Mouse (Mus musculus) ES-E14 (cell line): ENCODE data around the gene Hist1h1t. TPM values are rescaled to one million over a fixed set of nuclear protein-coding genes. Genes with fewer than 3 reads are reported as not detected.

ENCODE experiments used
- DNase-seq: peaks from one replicate; pipeline ENCODE4 v3.0.0-alpha.2; 2013; ENCODE audit warnings: low read depth, low spot score
- H3K27ac ChIP-seq: 2 replicates; pipeline ENCODE4 v1.5.1; 2012; ENCODE audit warnings: low read depth, mild to moderate bottlenecking, low read length, moderate library complexity, mixed read lengths; ENCODE audit not compliant: poor library complexity, insufficient read depth, severe bottlenecking
- H3K36me3 ChIP-seq: 2 replicates; pipeline ENCODE4 v1.6.1; 2012; ENCODE audit warnings: mild to moderate bottlenecking, low read length, moderate library complexity, mixed read lengths; ENCODE audit not compliant: control insufficient read depth, poor library complexity, insufficient read depth, severe bottlenecking
- H3K4me1 ChIP-seq, 2 experiments: fragments of 150-350 bp in 1 of 2; sonication (generic) in 1 of 2; 2 replicates each; pipeline ENCODE4 v1.6.1; 2012; ENCODE audit warnings: low read length in 2 of 2, mild to moderate bottlenecking in 1 of 2, mixed read lengths in 1 of 2; ENCODE audit not compliant: control insufficient read depth in 2 of 2, insufficient read depth in 2 of 2, poor library complexity in 1 of 2
- H3K4me3 ChIP-seq, 2 experiments: fragments of 150-350 bp in 1 of 2; sonication (generic) in 1 of 2; 2 replicates each; pipeline ENCODE4 v1.5.1; 2012; ENCODE audit warnings: low read length in 2 of 2, low read depth in 1 of 2, mild to moderate bottlenecking in 1 of 2, mixed read lengths in 1 of 2; ENCODE audit not compliant: insufficient read depth in 1 of 2, poor library complexity in 1 of 2, severe bottlenecking in 1 of 2
- H3K9ac ChIP-seq: 2 replicates; pipeline ENCODE4 v1.6.1; 2012; ENCODE audit warnings: low read depth, mild to moderate bottlenecking, low read length, mixed read lengths; ENCODE audit not compliant: poor library complexity, insufficient read depth, severe bottlenecking
- H3K9me3 ChIP-seq: fragments of 150-350 bp; sonication (generic); 2 replicates; pipeline ENCODE4 v1.6.1; 2012; ENCODE audit warnings: low read depth, mild to moderate bottlenecking, low read length; ENCODE audit not compliant: control insufficient read depth, insufficient read depth
- CHD2 ChIP-seq: IDR thresholded peaks from 2 replicates; pipeline ENCODE4 v1.6.1; 2014; ENCODE audit warnings: mild to moderate bottlenecking, low read depth, low read length, inconsistent platforms
- HCFC1 ChIP-seq: IDR thresholded peaks from 2 replicates; pipeline ENCODE4 v1.6.1; 2012; ENCODE audit warnings: low read length, inconsistent platforms, borderline replicate concordance; ENCODE audit not compliant: insufficient read depth
- MAFK ChIP-seq: IDR thresholded peaks from 2 replicates; pipeline ENCODE4 v1.6.1; 2014; ENCODE audit warnings: mild to moderate bottlenecking, low read depth, low read length, inconsistent platforms; ENCODE audit not compliant: insufficient read depth
- ZC3H11A ChIP-seq: IDR thresholded peaks from 2 replicates; pipeline ENCODE4 v1.6.1; 2012; ENCODE audit warnings: low read depth, mild to moderate bottlenecking, inconsistent platforms, low read length, borderline replicate concordance
- ZNF384 ChIP-seq: IDR thresholded peaks from 2 replicates; pipeline ENCODE4 v1.6.1; 2012; ENCODE audit warnings: low read depth, low read length, inconsistent platforms
- in situ Hi-C, 2 experiments: fragments of 600-800 bp; cut with MboI; formaldehyde crosslinking; loops; one replicate each; pipeline ENCODE4 v1.15.1; 2025; ENCODE audit warnings: low sequenced_read_pairs in 2 of 2, inconsistent platforms in 1 of 2; ENCODE audit not compliant: unreplicated experiment in 2 of 2
- total RNA-seq: library from RNA; depleted of rRNA; stranded (reverse); fragments of 300-350 nt; gene quantifications from 2 replicates; pipeline ENCODE4 v1.2.3, GENCODE M21; 2012; rRNA removed

The Hist1h1t gene
- total RNA-seq, 1 experiment = 13.3 TPM

DNA sequence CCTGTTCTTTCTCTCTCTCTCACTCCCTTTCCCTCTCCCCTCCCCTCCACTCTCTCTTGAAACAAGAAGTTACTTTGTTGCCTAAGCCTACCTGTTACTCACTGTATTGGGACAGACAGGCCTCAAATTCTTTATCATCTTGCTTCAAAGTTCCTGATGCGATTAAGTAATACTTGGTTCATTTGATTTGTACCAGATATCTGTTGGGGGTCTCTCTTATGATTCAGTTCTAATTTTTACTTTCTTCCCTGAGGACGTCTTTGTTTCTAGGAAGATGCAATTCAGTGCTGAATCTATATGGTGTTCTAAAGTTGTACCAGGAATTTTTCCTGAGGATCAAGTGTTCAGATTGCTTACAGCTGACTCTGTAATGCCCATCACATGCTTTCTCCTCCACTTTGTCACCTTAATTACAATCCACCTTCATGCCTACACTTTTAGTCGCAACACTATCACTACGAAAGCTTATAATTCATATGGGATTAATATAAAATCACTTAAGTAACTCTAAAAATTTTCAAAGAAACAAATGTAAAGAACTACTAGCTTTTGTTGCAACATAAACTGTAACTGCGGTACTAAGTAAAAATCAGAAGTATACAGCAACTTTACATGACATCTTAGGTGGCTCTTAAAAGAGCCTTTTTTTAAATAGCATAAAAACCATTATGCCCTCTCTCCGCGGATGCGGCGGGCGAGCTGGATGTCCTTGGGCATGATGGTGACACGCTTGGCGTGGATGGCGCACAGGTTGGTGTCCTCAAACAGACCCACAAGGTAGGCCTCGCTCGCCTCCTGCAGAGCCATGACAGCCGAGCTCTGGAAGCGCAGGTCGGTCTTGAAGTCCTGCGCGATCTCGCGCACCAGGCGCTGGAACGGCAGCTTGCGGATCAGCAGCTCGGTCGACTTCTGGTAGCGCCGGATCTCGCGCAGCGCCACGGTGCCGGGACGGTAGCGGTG lies 49.1 kb downstream of the Hist1h1t start:
- peak overlapping the region; percentile 3 to 70 for H3K4me3 ChIP-seq
- in situ Hi-C loops = loop anchor here in 1 of 2 experiments (5.0 to 10.0 kb wide), 3 partner anchors 52 to 1710 kb away; partner anchors contain the start of genes Hist1h1d, Hist1h2ah, Hist1h2bk and Hist1h4f
- TF ChIP-seq ZNF384 (no peak), CHD2 (0 out of 2 replicates have a peak, but pooled peaks have one; percentile 47), HCFC1 (no peak), MAFK (no peak)
- H3K9ac ChIP-seq = peak overlapping the region; percentile 87
- H3K36me3 ChIP-seq = no peaks in the 10 kb centered on the region
- H3K27ac ChIP-seq = peak overlapping the region; percentile 93
- no peaks in the 10 kb centered on the region for H3K9me3 ChIP-seq
- DNase-seq = no peak
- peaks cover 1 to 3% of the 10 kb centered on the region in 2 experiments; a peak in 3 of 4 replicates for H3K4me1 ChIP-seq

DNA sequence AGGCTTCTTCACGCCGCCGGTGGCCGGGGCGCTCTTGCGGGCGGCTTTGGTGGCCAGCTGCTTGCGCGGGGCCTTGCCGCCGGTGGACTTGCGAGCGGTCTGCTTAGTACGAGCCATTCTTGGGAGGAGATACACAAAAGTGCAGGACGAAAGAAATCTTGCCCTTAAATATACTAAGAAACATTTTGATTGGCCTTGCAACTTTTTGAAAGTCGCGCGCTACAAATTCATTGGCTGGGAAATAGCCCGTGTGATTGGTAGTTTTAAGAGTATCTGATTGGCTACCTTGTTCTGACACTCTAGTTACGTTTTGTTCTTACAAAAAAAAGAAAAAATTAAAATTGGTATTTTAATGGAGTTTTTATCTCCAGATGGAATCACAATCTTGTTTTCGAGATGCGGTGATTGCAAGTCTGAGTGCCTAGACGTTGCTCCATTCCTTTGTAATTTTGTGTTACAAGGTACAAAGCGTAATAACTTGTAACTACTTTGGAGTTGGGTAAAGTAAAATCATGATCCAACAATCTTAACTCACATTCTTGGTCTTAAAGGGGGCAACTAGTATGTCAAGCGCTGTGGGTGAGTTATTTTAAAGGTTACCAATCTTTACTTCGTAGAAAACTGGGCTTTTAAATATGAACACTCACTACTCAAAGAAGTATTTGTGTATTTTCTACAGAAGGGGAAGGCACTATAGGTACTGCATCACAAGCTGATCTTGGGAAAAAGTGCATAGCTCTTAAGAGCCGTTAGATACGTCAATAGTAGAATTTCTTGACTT lies 50.0 kb downstream of the Hist1h1t start, which contains the start of gene Hist1h3c:
Gene Hist1h3c, minus strand, starts transcription at position 222 of the 781 bp plus-strand sequence.
- peak within 1 kb of the TSS; percentile 68 to 70 for H3K4me3 ChIP-seq
- H3K9me3 ChIP-seq = no peaks in the 10 kb centered on the region
- H3K27ac ChIP-seq = peak within 1 kb of the TSS; percentile 94
- DNase-seq = no peak
- H3K4me1 ChIP-seq = peaks cover 2 to 3% of the 10 kb centered on the region in 2 experiments; a peak in 3 of 4 replicates
- in situ Hi-C loops = loop anchor here in 1 of 2 experiments (10.0 kb wide), 2 partner anchors 191 to 1711 kb away; partner anchors contain the start of genes Hist1h1d, Hist1h2ah, Hist1h2bk and Hist1h4f
- H3K9ac ChIP-seq = peak within 1 kb of the TSS; percentile 87
- TF ChIP-seq ZNF384 (peak; percentile 80), CHD2 (peak; percentile 72), ZC3H11A (no peak)
- H3K36me3 ChIP-seq = no peaks in the 10 kb centered on the region

Other genes starting within 250 kb of the Hist1h1t start
- gene Btn1a1, start 229.9 kb upstream of the Hist1h1t start, total RNA-seq = 0.11 and 0.62 TPM in 2 replicates
- gene Btn2a2, start 207.0 kb upstream of the Hist1h1t start, total RNA-seq = 0.95 and 1.5 TPM in 2 replicates
- 2,382 and 2,804 TPM in 2 replicates for gene Hist1h4h, start 164.8 kb upstream of the Hist1h1t start, total RNA-seq
- gene Hist1h2af, start 161.9 kb upstream of the Hist1h1t start, total RNA-seq = 1,402 and 1,887 TPM in 2 replicates
- 436 and 621 TPM in 2 replicates for gene Hist1h3g, start 160.4 kb upstream of the Hist1h1t start, total RNA-seq
- 98.5 and 146 TPM in 2 replicates for gene Hist1h2bh, start 152.4 kb upstream of the Hist1h1t start, total RNA-seq
- gene Hist1h3f, start 151.8 kb upstream of the Hist1h1t start, total RNA-seq = 245 and 289 TPM in 2 replicates
- 1,886 and 2,172 TPM in 2 replicates for gene Hist1h4f, start 144.2 kb upstream of the Hist1h1t start, total RNA-seq
- gene Hist1h1d, start 142.6 kb upstream of the Hist1h1t start, total RNA-seq = 68.4 and 97.6 TPM in 2 replicates
- 792 and 864 TPM in 2 replicates for gene Hist1h3e, start 133.4 kb upstream of the Hist1h1t start, total RNA-seq
- gene Hist1h2ae, start 124.6 kb upstream of the Hist1h1t start, total RNA-seq = 587 and 755 TPM in 2 replicates
- 1,383 and 2,074 TPM in 2 replicates for gene Hist1h2bg, start 124.4 kb upstream of the Hist1h1t start, total RNA-seq
- 677 and 970 TPM in 2 replicates for gene Hist1h2bf, start 121.6 kb upstream of the Hist1h1t start, total RNA-seq
- gene Hist1h2ad, start 121.4 kb upstream of the Hist1h1t start, total RNA-seq = 1,000 and 1,148 TPM in 2 replicates
- 80.2 and 103 TPM in 2 replicates for gene Hist1h3d, start 120.1 kb upstream of the Hist1h1t start, total RNA-seq
- 713 and 869 TPM in 2 replicates for gene Hist1h4d, start 114.2 kb upstream of the Hist1h1t start, total RNA-seq
- 119 and 195 TPM in 2 replicates for gene Hist1h2be, start 74.7 kb upstream of the Hist1h1t start, total RNA-seq
- 131 and 207 TPM in 2 replicates for gene Hist1h1e, start 73.3 kb upstream of the Hist1h1t start, total RNA-seq
- gene Hist1h2ac, start 11.9 kb upstream of the Hist1h1t start, total RNA-seq = 112 and 141 TPM in 2 replicates
- 355 and 545 TPM in 2 replicates for gene Hist1h2bc, start 11.6 kb upstream of the Hist1h1t start, total RNA-seq
- 326 and 496 TPM in 2 replicates for gene Hist1h4c, start 2.6 kb downstream of the Hist1h1t start, total RNA-seq
- 1.1 and 1.5 TPM in 2 replicates for gene Hfe, start 15.0 kb downstream of the Hist1h1t start, total RNA-seq
- gene Hist1h1c, start 43.0 kb downstream of the Hist1h1t start, total RNA-seq = 379 and 496 TPM in 2 replicates
- gene Hist1h3c, start 49.8 kb downstream of the Hist1h1t start, total RNA-seq = 970 and 1,161 TPM in 2 replicates
- 1,224 and 1,736 TPM in 2 replicates for gene Hist1h2bb, start 50.9 kb downstream of the Hist1h1t start, total RNA-seq
- gene Hist1h2ab, start 55.3 kb downstream of the Hist1h1t start, total RNA-seq = 2,399 and 2,956 TPM in 2 replicates
- gene Hist1h3b, start 56.5 kb downstream of the Hist1h1t start, total RNA-seq = 667 and 954 TPM in 2 replicates
- gene Hist1h4b, start 61.2 kb downstream of the Hist1h1t start, total RNA-seq = 1,054 and 1,339 TPM in 2 replicates
- 1,331 and 1,744 TPM in 2 replicates for gene Hist1h4a, start 65.4 kb downstream of the Hist1h1t start, total RNA-seq
- gene Hist1h3a, start 66.6 kb downstream of the Hist1h1t start, total RNA-seq = 470 and 728 TPM in 2 replicates
- gene Hist1h1a, start 67.9 kb downstream of the Hist1h1t start, total RNA-seq = 1,149 and 1,468 TPM in 2 replicates
- gene Trim38, start 74.1 kb downstream of the Hist1h1t start, total RNA-seq = 0.21 and 0.40 TPM in 2 replicates
- gene Slc17a2, start 111.2 kb downstream of the Hist1h1t start, total RNA-seq = not detected in 2 replicates
- gene Slc17a3, start 143.6 kb downstream of the Hist1h1t start, total RNA-seq = not detected in 2 replicates
- gene Slc17a1, start 171.9 kb downstream of the Hist1h1t start, total RNA-seq = not detected in 2 replicates
- not detected in 2 replicates for gene Slc17a4, start 219.2 kb downstream of the Hist1h1t start, total RNA-seq
- gene Hist1h2ba, start 238.3 kb downstream of the Hist1h1t start, total RNA-seq = 37.2 and 67.4 TPM in 2 replicates
- gene Hist1h2aa, start 238.6 kb downstream of the Hist1h1t start, total RNA-seq = 140 and 167 TPM in 2 replicates